Mouse (Mus musculus): ENCODE measurements at regions not wholly inside any gene's neighbourhood (a gene's known extent, or its start where the extent isn't known, plus 50 kb on each side); places are given as distances from the start of the nearest gene placed in this dataset.
A peak's percentile ranks its signal among the peaks of the same experiment; 100 is the strongest.

GRCm38 (mm10) chr12:109891206-109891605 is 291.1 kb upstream of the Rtl1 start:
- DNase-seq (ENCODE audit: low spot score): no peak

DNA sequence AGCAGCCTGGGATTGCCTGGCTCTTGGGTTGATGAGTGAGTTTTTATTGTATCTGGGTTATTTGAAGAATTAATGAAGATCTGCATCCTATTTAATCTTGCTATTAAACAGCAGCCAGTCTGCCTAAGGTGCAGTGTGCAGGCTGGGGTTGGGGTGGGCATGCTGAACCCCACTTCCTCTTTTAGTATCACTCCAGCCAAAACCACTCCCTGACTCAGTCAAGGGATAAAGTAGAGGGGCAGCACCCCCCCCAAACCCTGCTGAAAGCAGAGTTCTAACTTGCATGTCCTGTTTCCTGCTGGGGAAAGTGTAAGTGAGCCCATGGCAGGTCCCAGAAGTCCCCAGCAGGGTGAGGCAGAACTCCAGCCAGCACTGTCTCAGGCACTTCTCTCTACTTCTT is 292.7 kb upstream of the Rtl1 start:
- no peak for DNase-seq (ENCODE audit: low spot score)

DNA sequence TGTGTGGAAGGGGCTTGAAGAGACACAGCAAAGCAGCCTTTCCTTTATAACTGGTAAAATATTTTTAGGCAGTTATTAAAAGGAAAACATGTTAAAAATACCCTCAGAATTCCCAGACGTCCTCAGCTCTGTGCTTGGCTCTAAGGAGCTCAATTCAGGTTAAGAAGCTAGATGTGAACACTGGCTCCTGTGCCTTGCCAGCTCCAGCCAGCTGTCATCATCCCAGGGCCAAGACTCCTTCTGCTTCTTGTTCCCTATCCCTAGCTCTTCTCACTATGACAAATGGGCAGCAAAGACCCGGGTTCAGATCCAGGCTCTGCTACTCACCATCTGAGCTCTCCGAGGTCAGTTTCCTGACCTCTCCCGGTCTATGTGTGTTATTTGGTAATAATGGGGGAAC is 293.5 kb upstream of the Rtl1 start:
- DNase-seq (ENCODE audit: low spot score): no peak

- no peak for DNase-seq (ENCODE audit: low spot score)
These were observed 295.3 kb upstream of the Rtl1 start for GRCm38 (mm10) chr12:109895389-109895788.

DNA sequence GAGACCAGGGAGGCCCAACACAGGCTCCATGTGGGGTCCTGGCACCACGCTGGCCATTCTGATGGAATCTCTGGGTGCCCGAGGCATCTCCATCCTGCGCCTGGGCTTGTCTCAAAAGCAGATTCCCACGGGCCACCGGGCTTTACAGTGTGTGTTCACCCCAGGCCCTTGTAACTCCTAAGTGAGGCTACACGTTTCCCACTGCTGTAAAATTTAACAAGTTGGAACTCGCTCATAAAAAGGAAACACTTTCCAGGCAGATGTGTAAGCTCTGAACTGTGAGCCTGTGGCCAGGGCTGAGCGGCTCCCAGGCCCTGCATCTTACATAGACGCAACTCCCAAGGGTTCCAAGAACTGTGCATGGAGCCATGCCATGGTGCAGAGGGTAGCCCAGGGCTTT is 296.3 kb upstream of the Rtl1 start:
- DNase-seq (ENCODE audit: low spot score): no peak

DNA sequence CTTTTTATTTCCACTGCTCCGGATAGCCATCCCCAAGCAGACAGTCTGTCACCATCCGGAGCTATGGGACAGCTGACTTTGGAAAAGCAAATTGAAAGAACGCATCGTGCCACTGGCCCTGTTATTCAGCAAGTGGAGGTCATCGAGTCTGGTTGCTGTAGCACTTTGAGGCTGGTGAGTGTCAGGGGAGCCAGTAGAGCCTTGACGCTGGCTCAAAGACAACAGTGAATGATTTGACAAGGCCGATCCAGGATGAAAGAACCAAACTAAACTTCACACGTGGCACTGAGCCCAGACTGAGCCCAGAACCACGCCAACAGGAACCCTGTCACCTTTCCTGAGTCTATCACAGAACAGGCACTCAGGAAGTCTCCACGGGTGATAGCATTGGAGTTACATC is 296.8 kb upstream of the Rtl1 start:
- no peak for DNase-seq (ENCODE audit: low spot score)

GRCm38 (mm10) chr12:109897861-109898385 is 297.8 kb upstream of the Rtl1 start:
- no peak for DNase-seq (ENCODE audit: low spot score)

DNA sequence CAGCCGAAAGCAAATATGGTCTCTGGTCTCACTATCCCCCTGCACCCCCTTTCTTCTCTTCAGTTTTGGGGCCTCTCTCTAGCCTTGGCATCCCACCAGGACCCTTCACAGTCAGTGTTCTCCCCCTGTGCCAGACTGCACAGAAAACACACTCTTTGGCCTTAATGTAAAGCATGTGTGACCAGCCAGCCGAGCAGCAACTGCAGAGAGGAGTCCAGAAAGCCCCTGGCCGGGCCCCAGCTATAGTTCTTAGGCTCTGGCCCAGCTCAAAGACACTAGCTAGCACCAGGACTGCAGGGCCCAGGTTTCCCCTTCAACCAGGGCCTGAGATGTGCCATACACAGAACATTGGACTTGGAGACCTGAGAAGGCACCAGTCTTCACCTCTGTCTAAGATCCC is 299.3 kb upstream of the Rtl1 start:
- DNase-seq (ENCODE audit: low spot score): no peak

DNA sequence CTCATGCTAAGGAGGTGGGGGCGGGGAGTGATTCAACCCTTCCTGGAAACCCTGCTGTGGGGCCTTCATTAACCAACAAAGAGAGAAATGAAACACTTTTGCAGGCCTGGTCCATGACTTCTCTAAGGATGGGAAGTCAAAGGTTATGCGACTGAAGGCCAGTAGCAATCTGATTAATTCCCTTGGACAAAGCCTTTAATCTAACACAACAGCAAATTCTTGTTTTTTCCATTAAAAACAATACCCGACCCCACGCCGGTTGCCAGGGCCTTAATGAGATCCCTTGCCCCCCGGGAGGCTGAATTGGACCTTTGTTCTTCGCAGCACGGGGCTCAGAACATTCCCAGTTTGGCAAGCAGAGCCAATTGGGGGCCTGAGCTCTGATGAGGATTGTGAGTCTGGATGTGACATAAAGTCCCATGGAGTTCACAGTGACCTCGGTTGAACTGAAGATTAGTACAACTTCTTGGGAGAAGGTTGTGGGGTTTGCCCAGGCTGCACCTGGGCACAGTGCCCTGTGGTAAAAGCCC is 310.9 kb upstream of the Rtl1 start:
- no peak for DNase-seq (ENCODE audit: low spot score)

GRCm38 (mm10) chr12:109911506-109911905 is 311.4 kb upstream of the Rtl1 start:
- DNase-seq (ENCODE audit: low spot score): peak; percentile 13

GRCm38 (mm10) chr12:109917761-109918160 is 317.6 kb upstream of the Rtl1 start:
- DNase-seq (ENCODE audit: low spot score): no peak

GRCm38 (mm10) chr12:109918901-109919300 is 318.8 kb upstream of the Rtl1 start:
- no peak for DNase-seq (ENCODE audit: low spot score)

DNA sequence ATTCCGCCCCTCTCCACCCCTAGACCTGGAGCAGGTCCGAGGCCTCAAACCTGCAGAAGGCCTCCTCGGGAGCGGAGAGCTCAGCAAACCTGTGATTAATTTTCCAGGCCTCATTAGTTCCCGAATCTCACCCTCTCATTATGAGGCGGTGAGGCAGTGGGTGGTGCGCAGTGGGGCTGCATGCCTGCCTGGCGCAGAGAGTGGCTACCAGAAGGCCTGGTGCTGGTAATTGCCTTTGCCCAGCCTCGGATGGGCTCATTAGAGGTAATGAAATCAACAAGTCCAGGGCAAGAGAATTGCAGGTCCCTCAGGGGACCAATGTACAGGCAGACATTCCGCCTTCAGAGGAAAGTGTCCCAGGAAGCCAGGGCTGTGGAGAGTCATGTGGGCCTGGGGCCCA is 322.0 kb upstream of the Rtl1 start:
- DNase-seq (ENCODE audit: low spot score): no peak

- DNase-seq (ENCODE audit: low spot score): no peak
These were observed 325.7 kb upstream of the Rtl1 start for GRCm38 (mm10) chr12:109925866-109926265.

- peak; percentile 54 for DNase-seq (ENCODE audit: low spot score)
These were observed 326.5 kb upstream of the Rtl1 start for GRCm38 (mm10) chr12:109926643-109927042.

GRCm38 (mm10) chr12:109946179-109946578 is 332.7 kb upstream of the Dio3 start:
- no peak for DNase-seq (ENCODE audit: low spot score)

DNA sequence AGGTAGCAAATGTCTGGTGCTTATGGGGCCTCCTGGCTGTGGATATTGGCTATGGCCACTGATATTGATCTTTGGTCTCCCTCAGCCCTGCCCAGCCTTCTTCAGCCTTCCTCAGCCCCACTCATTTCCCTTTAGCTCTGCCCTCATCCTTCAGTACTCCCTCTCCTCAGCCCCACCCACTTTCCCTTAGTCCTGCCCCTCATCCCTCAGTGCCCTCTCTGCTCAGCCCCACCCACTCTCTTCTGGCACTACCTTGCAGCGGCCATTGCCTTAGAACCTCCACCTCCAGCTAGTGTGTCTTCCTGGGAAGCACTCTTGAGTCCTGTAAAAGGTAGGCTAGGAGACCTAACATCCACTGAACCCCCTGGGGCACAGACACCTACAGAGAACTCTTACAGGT is 331.9 kb upstream of the Dio3 start:
- DNase-seq (ENCODE audit: low spot score): peak; percentile 22

DNA sequence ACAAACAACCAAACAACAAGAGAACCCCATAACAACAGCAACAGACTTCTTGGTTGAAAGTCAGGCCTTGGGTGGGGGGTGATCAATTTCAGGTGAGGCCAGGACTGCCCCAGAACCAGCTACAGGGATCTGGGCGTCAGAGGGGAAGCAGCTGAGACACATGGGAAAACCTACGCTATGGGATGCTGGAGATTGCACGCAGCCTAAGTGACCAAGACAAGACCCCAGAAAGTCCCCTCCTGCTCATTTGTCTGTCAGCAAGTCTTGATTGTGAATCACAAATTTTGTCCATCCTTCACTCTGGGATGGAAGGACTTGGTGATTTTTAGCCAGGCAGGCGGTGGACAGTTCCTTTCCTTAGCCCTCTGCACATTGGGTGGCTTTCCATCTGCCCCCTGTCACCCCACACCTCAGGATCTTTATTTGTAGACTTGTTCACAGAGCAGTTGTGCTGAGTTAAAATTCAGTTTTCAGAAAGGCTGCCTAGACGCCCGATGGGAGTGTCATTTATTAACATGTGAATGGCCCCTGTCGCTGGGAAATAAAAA is 330.9 kb upstream of the Dio3 start:
- DNase-seq (ENCODE audit: low spot score): peak; percentile 59

DNA sequence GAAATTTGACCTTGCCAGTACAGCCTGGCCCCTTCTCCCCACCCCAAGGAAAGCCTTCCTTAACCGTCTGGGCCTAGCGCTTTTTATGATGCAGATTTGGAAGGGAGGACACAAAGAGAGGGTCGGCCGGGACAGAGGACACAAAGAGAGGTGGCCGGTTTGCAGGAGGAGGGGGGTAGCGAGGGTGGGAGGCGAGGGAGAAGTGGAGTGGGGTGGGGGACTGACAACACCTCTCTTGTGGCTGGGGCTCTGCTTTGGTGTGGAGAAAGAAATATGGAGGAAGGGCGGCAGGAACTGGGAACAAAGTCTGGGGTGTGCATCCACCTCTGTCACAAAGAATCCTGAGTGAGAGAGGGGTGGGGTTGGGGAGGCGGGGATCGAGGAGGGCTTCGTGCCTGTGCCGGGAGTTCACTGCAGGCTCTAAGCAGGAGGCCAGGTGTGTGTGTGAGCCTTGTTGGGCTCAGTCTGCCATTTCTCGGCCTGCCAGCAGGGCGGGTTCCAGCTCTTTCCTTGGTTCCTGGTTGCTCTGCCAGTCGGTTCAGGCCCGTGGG is 330.4 kb upstream of the Dio3 start:
- peak; percentile 82 for DNase-seq (ENCODE audit: low spot score)

DNA sequence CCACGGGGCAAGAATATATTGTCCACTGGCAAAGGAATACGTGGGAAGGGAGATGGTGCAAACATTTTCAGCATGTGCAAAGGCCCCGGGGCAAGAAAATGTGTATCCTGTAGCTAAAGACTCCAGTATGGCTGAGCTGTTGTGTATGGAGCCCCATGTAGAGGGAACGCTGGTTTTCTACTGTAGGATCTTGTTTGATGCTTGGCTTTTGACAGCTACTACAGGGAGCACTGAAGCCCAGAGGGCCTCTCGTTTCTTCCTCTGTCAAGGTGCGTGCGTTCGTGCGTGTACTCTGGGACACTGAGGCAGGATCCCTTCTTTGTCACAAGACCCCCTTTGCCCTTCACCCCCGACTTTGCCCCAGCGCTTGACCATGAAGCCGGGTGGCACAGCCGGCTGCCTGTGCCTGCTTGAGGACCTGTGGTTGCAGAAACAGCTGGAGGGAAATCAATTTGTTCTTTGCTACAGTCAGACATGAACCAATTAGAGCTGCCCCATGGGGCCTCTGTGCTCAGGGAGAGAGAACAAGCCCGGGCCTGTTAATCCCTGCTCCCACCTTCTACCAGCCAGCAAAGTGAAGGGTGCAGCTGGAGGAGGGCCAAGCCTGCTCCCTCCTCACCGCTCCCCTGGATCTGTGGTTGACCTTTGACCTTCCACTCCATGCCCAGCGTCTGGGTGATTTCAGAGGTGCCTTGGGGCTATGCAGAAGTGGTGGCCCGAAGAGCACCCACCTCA is 329.5 kb upstream of the Dio3 start:
- DNase-seq (ENCODE audit: low spot score): peak; percentile 24

- DNase-seq (ENCODE audit: low spot score): peak; percentile 43
These were observed 328.2 kb upstream of the Dio3 start for GRCm38 (mm10) chr12:109950632-109951031.

- no peak for DNase-seq (ENCODE audit: low spot score)
These were observed 327.4 kb upstream of the Dio3 start for GRCm38 (mm10) chr12:109951473-109951872.

GRCm38 (mm10) chr12:109951884-109952456 is 326.9 kb upstream of the Dio3 start:
- DNase-seq (ENCODE audit: low spot score): no peak

Measured in embryo, embryonic 10 days (tissue).